Mouse (Mus musculus): ENCODE data around the gene Gm26620.
A peak's percentile ranks its signal among the peaks of the same experiment; 100 is the strongest.

Gm26620 gene

GRCm38 (mm10) chr1:170884978-170885561 lies at the start of gene Gm26620, which contains the start of gene Dusp12:
Gene Gm26620, plus strand, starts transcription at chr1:170885065.
Gene Dusp12, minus strand, starts transcription at chr1:170885540.
- DNase-seq = peak; percentile 90 to 93

GRCm38 (mm10) chr1:170839685-170840084 lies 45.2 kb upstream of the Gm26620 start:
- DNase-seq = peak in 1 of 2 experiments; percentile 12

- no peak for DNase-seq
Measured at GRCm38 (mm10) chr1:170844380-170844779, 40.5 kb upstream of the Gm26620 start.

GRCm38 (mm10) chr1:170845448-170846307 lies 39.2 kb upstream of the Gm26620 start:
- no peak for DNase-seq

- DNase-seq = no peak
Measured at GRCm38 (mm10) chr1:170850007-170850406, 34.9 kb upstream of the Gm26620 start.

GRCm38 (mm10) chr1:170850637-170851624 lies 33.9 kb upstream of the Gm26620 start:
- DNase-seq = no peak

DNA sequence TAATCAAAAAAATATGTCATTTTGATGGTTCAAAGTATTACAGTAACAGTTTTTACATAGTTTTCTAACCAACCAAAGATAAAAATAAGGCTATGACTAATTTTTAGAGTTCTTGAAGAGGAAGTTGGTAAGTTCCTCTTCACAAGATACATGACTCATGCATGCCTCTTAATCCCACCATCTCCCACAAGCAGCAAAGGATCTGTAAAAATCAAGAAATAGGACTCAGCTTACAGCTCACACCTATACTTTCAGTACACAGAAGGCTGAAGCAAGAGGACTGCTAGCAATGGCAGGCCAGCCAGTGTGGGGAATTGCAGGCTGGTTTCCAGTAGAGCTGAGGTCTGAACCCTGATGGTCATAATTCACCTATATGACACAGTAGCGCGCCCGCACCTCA lies 31.3 kb upstream of the Gm26620 start:
- DNase-seq = no peak

GRCm38 (mm10) chr1:170855056-170855760 lies 29.7 kb upstream of the Gm26620 start:
- no peak for DNase-seq

GRCm38 (mm10) chr1:170857369-170857768 lies 27.5 kb upstream of the Gm26620 start:
- DNase-seq = peak; percentile 30 to 44

GRCm38 (mm10) chr1:170858872-170859271 lies 26.0 kb upstream of the Gm26620 start:
- DNase-seq = no peak

GRCm38 (mm10) chr1:170861671-170862434 lies 23.0 kb upstream of the Gm26620 start:
- DNase-seq = no peak

GRCm38 (mm10) chr1:170862435-170862717 lies 22.5 kb upstream of the Gm26620 start:
- no peak for DNase-seq

- no peak for DNase-seq
Measured at GRCm38 (mm10) chr1:170863033-170863432, 21.8 kb upstream of the Gm26620 start.

- no peak for DNase-seq
Measured at GRCm38 (mm10) chr1:170864234-170864633, 20.6 kb upstream of the Gm26620 start.

DNA sequence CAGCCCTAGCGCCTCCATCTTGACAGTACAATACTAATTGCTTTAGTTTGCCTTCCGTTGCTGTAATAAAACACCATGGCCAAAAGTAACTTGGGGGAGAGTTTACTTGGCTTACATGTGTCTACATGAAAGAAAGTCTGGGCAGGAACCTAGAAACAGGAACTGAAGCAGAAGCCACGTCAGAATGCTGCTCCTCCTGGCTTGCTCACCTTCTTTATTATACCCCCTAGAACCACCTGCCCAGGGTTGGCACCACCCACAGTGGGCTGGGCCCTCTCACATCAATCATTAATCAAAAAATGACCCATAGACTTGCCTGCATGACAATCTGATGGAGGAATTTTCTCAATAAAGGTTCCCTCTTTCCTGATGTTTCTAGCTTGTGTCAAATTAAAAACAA lies 20.1 kb upstream of the Gm26620 start:
- DNase-seq = no peak

- no peak for DNase-seq
Measured at GRCm38 (mm10) chr1:170865406-170865805, 19.5 kb upstream of the Gm26620 start.

GRCm38 (mm10) chr1:170866992-170867690 lies 17.7 kb upstream of the Gm26620 start:
- DNase-seq = no peak

DNA sequence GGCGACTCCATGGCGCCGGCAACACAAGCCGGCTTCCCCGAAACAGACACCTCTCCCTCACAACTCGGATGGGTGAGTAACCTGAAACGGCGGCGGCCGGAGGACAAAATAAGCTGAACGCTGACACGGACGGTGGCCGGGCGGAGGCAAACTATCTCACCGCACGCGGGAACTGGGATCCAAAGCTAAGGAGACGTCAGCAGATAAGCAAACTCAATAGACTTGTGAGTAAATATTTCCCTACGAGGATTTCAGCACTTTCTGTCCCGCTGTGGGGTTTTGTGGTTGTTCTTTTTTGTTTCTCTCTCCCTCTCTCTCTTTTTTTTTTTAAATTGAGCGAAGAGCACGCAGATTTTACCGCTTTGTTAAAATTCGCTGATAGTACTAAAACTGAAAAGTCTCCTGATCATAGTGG lies 17.2 kb upstream of the Gm26620 start, which contains the start of gene Atf6:
Gene Atf6, minus strand, starts transcription at position 81 of the 415 bp plus-strand sequence.
- peak; percentile 92 to 98 for DNase-seq

DNA sequence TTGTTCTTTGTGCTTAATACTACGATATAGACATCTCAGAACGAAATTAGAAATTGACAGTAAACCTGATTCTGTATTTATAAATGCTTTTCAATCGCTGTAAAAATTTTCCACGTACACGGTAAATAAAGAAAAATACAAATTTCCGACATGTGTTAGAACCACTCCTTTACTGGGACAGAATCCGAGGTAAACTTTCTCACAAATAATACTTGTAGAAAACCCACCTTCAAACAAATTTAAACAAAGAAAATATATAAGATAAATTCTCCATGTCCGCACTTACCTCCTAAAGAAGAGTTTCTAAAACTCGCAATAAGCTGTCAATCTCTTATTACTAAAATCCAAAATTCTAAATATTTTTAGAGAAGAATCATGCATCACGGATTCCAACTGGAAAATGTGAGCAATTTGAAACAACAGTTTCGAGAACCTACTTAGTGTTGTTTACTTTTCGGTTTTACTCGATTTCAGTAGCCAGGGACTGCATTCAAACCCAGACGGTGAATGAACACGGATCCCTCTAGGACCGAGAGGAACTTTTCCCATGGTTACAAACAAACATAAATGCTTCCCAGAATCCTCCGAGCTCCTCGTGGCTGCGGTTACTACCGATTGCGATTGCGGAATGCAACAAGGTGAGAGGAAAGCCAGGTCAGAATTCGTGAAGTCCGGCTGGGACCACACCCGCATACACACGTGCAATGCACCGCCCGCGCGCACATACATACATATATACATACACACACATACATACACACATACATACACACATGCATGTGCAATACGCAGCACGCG lies 16.6 kb upstream of the Gm26620 start:
- DNase-seq = peak; percentile 89 to 90

GRCm38 (mm10) chr1:170868905-170869283 lies 16.0 kb upstream of the Gm26620 start:
- DNase-seq = no peak
